Mouse (Mus musculus) stomach, postnatal 0 days (tissue): ENCODE results near the gene Arhgdib.

Experiments used
- CTCF ChIP-seq: IDR thresholded peaks from 2 replicates; pipeline ENCODE4 v1.5.1; 2016; ENCODE audit warnings: antibody characterized with exemption, low read depth, mild to moderate bottlenecking, moderate library complexity
- EP300 ChIP-seq: optimal IDR thresholded peaks from 2 replicates; pipeline ENCODE3; 2016; ENCODE audit warnings: antibody characterized with exemption

DNA sequence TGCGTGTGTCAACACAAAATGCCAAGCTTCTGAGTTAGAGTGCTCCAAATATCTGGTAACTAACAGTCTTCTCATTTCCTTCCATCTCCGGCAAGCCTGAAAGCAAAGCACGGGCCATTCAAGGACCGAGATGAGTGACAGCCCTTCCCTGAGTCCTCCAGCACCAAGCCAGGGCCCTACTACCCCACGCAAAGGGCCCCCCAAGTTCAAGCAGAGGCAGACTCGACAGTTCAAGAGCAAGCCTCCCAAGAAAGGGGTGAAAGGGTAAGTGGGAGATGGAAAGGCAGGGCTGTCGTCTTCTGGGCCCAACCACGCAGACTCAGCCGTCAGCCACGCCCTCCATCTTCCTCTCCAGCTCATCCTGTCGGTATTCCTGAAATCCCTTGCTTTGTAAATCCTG lies 17.4 kb upstream of the Arhgdib start:
- no peak for TF ChIP-seq CTCF
- TF ChIP-seq EP300, result no peak
